Mouse (Mus musculus) heart, adult 2 months (tissue): ENCODE measurements around the gene A930002H24Rik. TPM values are rescaled to one million over a fixed set of nuclear protein-coding genes. Genes with fewer than 3 reads are reported as not detected.
"Not testable (repeated sequence)": the region's sequence is repeated elsewhere in the genome, so short reads cannot be mapped to it uniquely, and the experiment has no call there.

Experiments used
- DNase-seq, 2 experiments: peaks; one replicate each; pipeline ENCODE4 v3.0.0; 2021
- H3K27ac ChIP-seq: fragments of 200-600 bp; 2 replicates; pipeline ENCODE4 v1.8.1; 2022
- H3K27me3 ChIP-seq: fragments of 200-500 bp; 2 replicates; pipeline ENCODE4 v1.6.1; 2012; ENCODE audit warnings: mild to moderate bottlenecking, low read length, inconsistent platforms, mixed read lengths; ENCODE audit not compliant: control insufficient read depth, insufficient read depth
- H3K36me3 ChIP-seq: fragments of 200-500 bp; 2 replicates; pipeline ENCODE4 v1.6.1; 2012; ENCODE audit warnings: low read length, inconsistent platforms; ENCODE audit not compliant: control insufficient read depth, insufficient read depth
- H3K4me1 ChIP-seq: fragments of 200-500 bp; 2 replicates; pipeline ENCODE4 v1.6.1; 2011; ENCODE audit warnings: low read length; ENCODE audit not compliant: control insufficient read depth, insufficient read depth
- H3K4me3 ChIP-seq: fragments of 200-600 bp; 2 replicates; pipeline ENCODE4 v1.8.1; 2022
- H3K79me2 ChIP-seq: fragments of 200-500 bp; replicated peaks from 2 replicates; pipeline ENCODE4 v1.6.1; 2012; ENCODE audit warnings: mild to moderate bottlenecking, inconsistent platforms, low read length, moderate library complexity, mixed read lengths; ENCODE audit not compliant: control insufficient read depth, insufficient read depth
- H3K9ac ChIP-seq: fragments of 200-500 bp; 2 replicates; pipeline ENCODE4 v1.6.1; 2012; ENCODE audit warnings: low read depth, mild to moderate bottlenecking, control low read depth, inconsistent platforms, low read length, mixed read lengths
- CTCF ChIP-seq: fragments of 200-600 bp; IDR thresholded peaks from 2 replicates; pipeline ENCODE4 v1.8.1; 2022; ENCODE audit warnings: antibody characterized with exemption, mild to moderate bottlenecking, moderate library complexity
- EP300 ChIP-seq: fragments of 200-500 bp; IDR thresholded peaks from 2 replicates; pipeline ENCODE4 v1.6.1; 2011; ENCODE audit warnings: low read depth, low read length, control low read depth; ENCODE audit not compliant: insufficient read depth
- POLR2A ChIP-seq: fragments of 200-500 bp; IDR thresholded peaks from 2 replicates; pipeline ENCODE4 v1.6.1; 2011; ENCODE audit warnings: mild to moderate bottlenecking, low read depth, low read length, control low read depth; ENCODE audit not compliant: insufficient read depth
- WGBS: fragments of 180-500 bp; shearing (Covaris S2); methylation state at CpG from one replicate; pipeline ENCODE4 v1.1.7; 2018; 5-methylcytosine and 5-hydroxymethylcytosine counted together
- intact Hi-C: fragments of 180-260 bp; cut with DNase I; formaldehyde crosslinking; loops from one replicate; pipeline ENCODE4 v1.15.1; 2025
- polyA plus RNA-seq: library from polyadenylated mRNA; depleted of rRNA; stranded (reverse); fragments of >200 nt; gene quantifications from 2 replicates; pipeline ENCODE4 v1.2.3, GENCODE M21; 2012
- total RNA-seq, 2 experiments: library from RNA; stranded (reverse); gene quantifications; 2 replicates each; pipeline ENCODE4 v1.2.3; 2021

A930002H24Rik gene
- total and polyA plus RNA-seq, 3 experiments = 0.98 TPM; not detected in 2

- TF ChIP-seq CTCF (no peak), POLR2A (no peak), EP300 (no peak)
- 49% methylated on average over 4 of the region's 4 CpGs for WGBS
- Histone ChIP-seq H3K79me2 (no peaks in the 10 kb centered on the region), H3K9ac (no peak overlapping the region), H3K27me3 (no peaks in the 10 kb centered on the region), H3K27ac (no peak overlapping the region), H3K4me1 (peaks cover 2% of the 10 kb centered on the region; the same call in 1 of the 2 replicates), H3K4me3 (no peak overlapping the region), H3K36me3 (no peaks in the 10 kb centered on the region; the same call in none of the 2 replicates)
- no peak for DNase-seq
- intact Hi-C loops = loop anchor here (5.0 to 10.0 kb wide), 3 partner anchors 366 to 744 kb away; partner anchors contain the start of genes Man2a1 and Pja2
These were observed 2.6 kb downstream of the A930002H24Rik start for GRCm38 (mm10) chr17:63860988-63861387.

GRCm38 (mm10) chr17:63857023-63857544, 6.5 kb downstream of the A930002H24Rik start:
- 82% methylated on average over 7 of the region's 7 CpGs for WGBS
- no peaks in the 10 kb centered on the region for H3K4me1 ChIP-seq

GRCm38 (mm10) chr17:63850016-63850415, 13.6 kb downstream of the A930002H24Rik start:
- Histone ChIP-seq H3K9ac (no peak overlapping the region), H3K27me3 (no peaks in the 10 kb centered on the region), H3K27ac (no peak overlapping the region), H3K79me2 (no peaks in the 10 kb centered on the region), H3K4me1 (no peaks in the 10 kb centered on the region), H3K4me3 (no peak overlapping the region), H3K36me3 (no peaks in the 10 kb centered on the region)
- WGBS = 92% methylated on average over 9 of the region's 9 CpGs
- DNase-seq = no peak
- intact Hi-C loops = no loop called here
- no peak for TF ChIP-seq CTCF
- TF ChIP-seq EP300 = no peak
- TF ChIP-seq POLR2A = no peak

More at GRCm38 (mm10) chr17:63857023-63857544, 6.5 kb downstream of the A930002H24Rik start:
- intact Hi-C loops = no loop called here
- Histone ChIP-seq H3K79me2 (no peaks in the 10 kb centered on the region), H3K27ac (no peak overlapping the region), H3K36me3 (no peaks in the 10 kb centered on the region), H3K4me3 (no peak overlapping the region), H3K27me3 (no peaks in the 10 kb centered on the region), H3K9ac (no peak overlapping the region)
- TF ChIP-seq CTCF (no peak), POLR2A (no peak), EP300 (no peak)
- no peak for DNase-seq

GRCm38 (mm10) chr17:63849566-63849965, 14.0 kb downstream of the A930002H24Rik start:
- Histone ChIP-seq H3K79me2 (no peaks in the 10 kb centered on the region), H3K4me1 (no peaks in the 10 kb centered on the region), H3K27me3 (no peaks in the 10 kb centered on the region), H3K4me3 (peak overlapping the region; percentile 76), H3K36me3 (no peaks in the 10 kb centered on the region), H3K9ac (peak overlapping the region; percentile 83), H3K27ac (peak overlapping the region; percentile 78)
- intact Hi-C loops = no loop called here
- DNase-seq = peak; percentile 90 to 92
- under 1% methylated on average over 22 of the region's 22 CpGs for WGBS
- TF ChIP-seq CTCF (no peak), POLR2A (peak; percentile 87), EP300 (peak; percentile 70; the same call in 1 of the 2 replicates)

GRCm38 (mm10) chr17:63849151-63849550, 14.4 kb downstream of the A930002H24Rik start:
- Histone ChIP-seq H3K79me2 (no peaks in the 10 kb centered on the region), H3K4me3 (peak overlapping the region; percentile 76), H3K4me1 (no peaks in the 10 kb centered on the region), H3K27me3 (no peaks in the 10 kb centered on the region), H3K36me3 (no peaks in the 10 kb centered on the region), H3K9ac (peak overlapping the region; percentile 83), H3K27ac (peak overlapping the region; percentile 78)
- TF ChIP-seq POLR2A = no peak
- no peak for TF ChIP-seq EP300
- no peak for TF ChIP-seq CTCF
- DNase-seq = no peak
- intact Hi-C loops = no loop called here
- 3% methylated on average over 6 of the region's 6 CpGs for WGBS

GRCm38 (mm10) chr17:63845766-63846165, 17.8 kb downstream of the A930002H24Rik start:
- H3K4me3 ChIP-seq, H3K27ac ChIP-seq, H3K27me3 ChIP-seq, H3K36me3 ChIP-seq, intact Hi-C loops, H3K9ac ChIP-seq, H3K4me1 ChIP-seq, DNase-seq, H3K79me2 ChIP-seq: not testable (repeated sequence)
- 91% methylated on average over 3 of the region's 3 CpGs for WGBS
